Comparison of ENCODE assay signal across 15 mouse cellular contexts in genomic region chr4:23994261-23994965, GRCm38 (mm10).
DNase-seq lines count a peak whose midpoint lies in the region; ATAC-seq lines count a peak whose summit lies in the region.
"Had no signal": no experiment of that assay in that cellular context is flagged by ENCODE, and none has a peak within 500 bp of the region (broad histone marks: within the 10 kb centered on the region; RNA-seq: fewer than 3 reads in every experiment).

No protein-coding gene starts in this region.

- ATAC-seq in embryonic facial prominence, embryonic 11.5 days (replicated peaks; ENCODE audit: insufficient number of reproducible peaks, low FRiP score, low TSS enrichment, low read depth): peak; percentile 79
- ATAC-seq in forebrain, embryonic 12.5 days (ENCODE audit: low FRiP score): peak; percentile 80; the same call in 1 of the 2 replicates
- ATAC-seq in hindbrain, embryonic 14.5 days (ENCODE audit: low FRiP score): peak; percentile 79; the same call in 1 of the 2 replicates
- ATAC-seq in midbrain, embryonic 16.5 days: peak; percentile 58; the same call in 1 of the 2 replicates

- no peaks in the 10 kb centered on the region for H3K9me3 ChIP-seq in embryonic facial prominence, embryonic 11.5 days (replicated peaks; ENCODE audit: control insufficient read depth, low read length)
- H3K9me3 ChIP-seq in embryonic facial prominence, embryonic 10.5 days: no peaks in the 10 kb centered on the region
- H3K9me3 ChIP-seq in forebrain, embryonic 12.5 days: no peaks in the 10 kb centered on the region
- no peaks in the 10 kb centered on the region for H3K9me3 ChIP-seq in hindbrain, embryonic 14.5 days (ENCODE audit: control insufficient read depth, low read length)
- H3K9me3 ChIP-seq in midbrain, embryonic 16.5 days (replicated peaks; ENCODE audit: control insufficient read depth, low read length, poor library complexity, severe bottlenecking): no peaks in the 10 kb centered on the region

- DNase-seq in embryonic facial prominence, embryonic 11.5 days (ENCODE audit: low spot score): peak; percentile 2
- DNase-seq in embryonic facial prominence, embryonic 10.5 days (ENCODE audit: low spot score): no peak
- DNase-seq in hindbrain, embryonic 14.5 days (ENCODE audit: low spot score): peak; percentile 61
- no peak for DNase-seq in left cerebral cortex, postnatal 10 days (ENCODE audit: extremely low spot score in 1 of 2, low spot score in 2 of 2)
- DNase-seq in kidney, postnatal 4 days: no peak
- DNase-seq in left cerebral cortex, adult 11 months (ENCODE audit: low spot score): no peak
- DNase-seq: adrenal gland, adult 2 months; heart, adult 11 months; heart, postnatal 4 days; kidney, adult 2 months; right cerebral cortex, postnatal 4 days; thymus, postnatal 25 days had no signal

- intact Hi-C loops in left cerebral cortex, postnatal 10 days (cut with DNase I): no loop called here

- no peak overlapping the region for H3K9ac ChIP-seq in embryonic facial prominence, embryonic 11.5 days (replicated peaks; ENCODE audit: low read length)
- H3K9ac ChIP-seq in forebrain, embryonic 12.5 days: no peak overlapping the region
- no peak overlapping the region for H3K9ac ChIP-seq in hindbrain, embryonic 14.5 days
- no peak overlapping the region for H3K9ac ChIP-seq in midbrain, embryonic 16.5 days (ENCODE audit: low read depth, low read length)

- H3K4me2 ChIP-seq in embryonic facial prominence, embryonic 11.5 days (ENCODE audit: low read depth, low read length): no peak overlapping the region
- H3K4me2 ChIP-seq in forebrain, embryonic 12.5 days: peak overlapping the region; percentile 15; the same call in 1 of the 2 replicates
- no peak overlapping the region for H3K4me2 ChIP-seq in hindbrain, embryonic 14.5 days (replicated peaks)
- H3K4me2 ChIP-seq in midbrain, embryonic 16.5 days (ENCODE audit: low read length): no peak overlapping the region

- no peaks in the 10 kb centered on the region for H3K36me3 ChIP-seq in embryonic facial prominence, embryonic 11.5 days (replicated peaks; ENCODE audit: control insufficient read depth, insufficient read depth, low read depth, low read length)
- no peaks in the 10 kb centered on the region for H3K36me3 ChIP-seq in embryonic facial prominence, embryonic 10.5 days (replicated peaks)
- H3K36me3 ChIP-seq in forebrain, embryonic 12.5 days (replicated peaks): no peaks in the 10 kb centered on the region
- no peaks in the 10 kb centered on the region for H3K36me3 ChIP-seq in hindbrain, embryonic 14.5 days (replicated peaks; ENCODE audit: control insufficient read depth, insufficient read depth)
- no peaks in the 10 kb centered on the region for H3K36me3 ChIP-seq in midbrain, embryonic 16.5 days (ENCODE audit: control insufficient read depth, insufficient read depth, low read length)

- no peak overlapping the region for H3K27ac ChIP-seq in embryonic facial prominence, embryonic 11.5 days (replicated peaks; ENCODE audit: low read depth, low read length)
- H3K27ac ChIP-seq in embryonic facial prominence, embryonic 10.5 days (replicated peaks): no peak overlapping the region
- peak overlapping the region; percentile 15; the same call in 1 of the 2 replicates for H3K27ac ChIP-seq in forebrain, embryonic 12.5 days
- H3K27ac ChIP-seq in hindbrain, embryonic 14.5 days: peak overlapping the region; percentile 20; the same call in 1 of the 2 replicates
- H3K27ac ChIP-seq in midbrain, embryonic 16.5 days (ENCODE audit: low read length): no peak overlapping the region

- no peak overlapping the region for H3K4me3 ChIP-seq in embryonic facial prominence, embryonic 11.5 days (ENCODE audit: low read depth, low read length)
- no peak overlapping the region for H3K4me3 ChIP-seq in embryonic facial prominence, embryonic 10.5 days
- H3K4me3 ChIP-seq in forebrain, embryonic 12.5 days (replicated peaks): no peak overlapping the region
- H3K4me3 ChIP-seq in hindbrain, embryonic 14.5 days (replicated peaks; ENCODE audit: low read length): no peak overlapping the region
- no peak overlapping the region for H3K4me3 ChIP-seq in midbrain, embryonic 16.5 days (ENCODE audit: low read depth, low read length)
- H3K4me3 ChIP-seq: megakaryocyte, embryonic 14.5 days had no signal

- WGBS in embryonic facial prominence, embryonic 11.5 days: 41% methylated on average over 4 of the region's 4 CpGs
- 46% methylated on average over 4 of the region's 4 CpGs for WGBS in embryonic facial prominence, embryonic 10.5 days
- WGBS in forebrain, embryonic 12.5 days: 11% methylated on average over 4 of the region's 4 CpGs
- WGBS in hindbrain, embryonic 14.5 days: 15% methylated on average over 4 of the region's 4 CpGs
- 12% methylated on average over 4 of the region's 4 CpGs for WGBS in midbrain, embryonic 16.5 days

- H3K27me3 ChIP-seq in embryonic facial prominence, embryonic 11.5 days (ENCODE audit: control insufficient read depth, insufficient read depth, low read length): no peaks in the 10 kb centered on the region
- no peaks in the 10 kb centered on the region for H3K27me3 ChIP-seq in embryonic facial prominence, embryonic 10.5 days (replicated peaks; ENCODE audit: low read depth, poor library complexity, severe bottlenecking)
- H3K27me3 ChIP-seq in forebrain, embryonic 12.5 days: no peaks in the 10 kb centered on the region
- no peaks in the 10 kb centered on the region for H3K27me3 ChIP-seq in hindbrain, embryonic 14.5 days (ENCODE audit: control insufficient read depth, insufficient read depth, low read length)
- H3K27me3 ChIP-seq in midbrain, embryonic 16.5 days (ENCODE audit: control insufficient read depth, insufficient read depth, low read depth, low read length): no peaks in the 10 kb centered on the region
- H3K27me3 ChIP-seq: megakaryocyte, embryonic 14.5 days had no signal

- no peaks in the 10 kb centered on the region for H3K4me1 ChIP-seq in embryonic facial prominence, embryonic 11.5 days (ENCODE audit: control insufficient read depth, insufficient read depth, low read length)
- 0 out of 2 replicates have a peak, but pooled peaks cover 2% of the 10 kb centered on the region for H3K4me1 ChIP-seq in embryonic facial prominence, embryonic 10.5 days
- peaks cover 10% of the 10 kb centered on the region for H3K4me1 ChIP-seq in forebrain, embryonic 12.5 days
- H3K4me1 ChIP-seq in hindbrain, embryonic 14.5 days (replicated peaks; ENCODE audit: control insufficient read depth, insufficient read depth, low read length): peaks cover 5% of the 10 kb centered on the region
- peaks cover 5% of the 10 kb centered on the region; the same call in 1 of the 2 replicates for H3K4me1 ChIP-seq in midbrain, embryonic 16.5 days (ENCODE audit: control insufficient read depth, insufficient read depth, low read length)
- H3K4me1 ChIP-seq: megakaryocyte, embryonic 14.5 days had no signal

Comparison
In these comparisons a context has a peak if more than half of its experiments do, and no peak if none do; other contexts are left out.
1. DNase-seq: peak in embryonic facial prominence, embryonic 11.5 days (single experiment) and hindbrain, embryonic 14.5 days (single experiment); none in embryonic facial prominence, embryonic 10.5 days (single experiment), left cerebral cortex, postnatal 10 days (0 of 2), kidney, postnatal 4 days (0 of 2) and left cerebral cortex, adult 11 months (single experiment).
2. H3K27ac ChIP-seq: peak in forebrain, embryonic 12.5 days (single experiment) and hindbrain, embryonic 14.5 days (single experiment); none in embryonic facial prominence, embryonic 11.5 days (single experiment), embryonic facial prominence, embryonic 10.5 days (single experiment) and midbrain, embryonic 16.5 days (single experiment).
3. Peak in every context shown above with its lines, with median percentiles within 50 percentile points of each other: ATAC-seq.